In genomic region chr5:131801924-131802323, GRCm38 (mm10) we compare ENCODE assay signal across 17 mouse cellular contexts.
DNase-seq lines count a peak whose midpoint lies in the region; ATAC-seq lines count a peak whose summit lies in the region.
"Had no signal": no experiment of that assay in that cellular context is flagged by ENCODE, and none has a peak within 500 bp of the region (broad histone marks: within the 10 kb centered on the region; RNA-seq: fewer than 3 reads in every experiment).

No protein-coding gene starts in this region.

- peaks cover 39% of the 10 kb centered on the region for H3K4me1 ChIP-seq in forebrain, embryonic 12.5 days
- peaks cover 29% of the 10 kb centered on the region for H3K4me1 ChIP-seq in forebrain, embryonic 10.5 days
- H3K4me1 ChIP-seq in midbrain, embryonic 12.5 days: peaks cover 36% of the 10 kb centered on the region

- no peak overlapping the region for H3K4me2 ChIP-seq in forebrain, embryonic 12.5 days
- no peak overlapping the region for H3K4me2 ChIP-seq in midbrain, embryonic 12.5 days (replicated peaks)

- WGBS in forebrain, embryonic 12.5 days: 57% methylated on average over 6 of the region's 6 CpGs
- WGBS in forebrain, embryonic 10.5 days: 75% methylated on average over 6 of the region's 6 CpGs
- 41% methylated on average over 6 of the region's 6 CpGs for WGBS in midbrain, embryonic 12.5 days

- DNase-seq in forebrain, embryonic 10.5 days (ENCODE audit: extremely low spot score, low spot score): no peak
- DNase-seq in retina, postnatal 1 day: peak; percentile 55
- no peak for DNase-seq in retina, embryonic 14.5 days (ENCODE audit: low spot score)
- DNase-seq in heart, adult 8-10 months (ENCODE audit: low spot score): no peak
- no peak for DNase-seq in cerebellum, adult 18-20 months
- DNase-seq in right cerebral cortex, adult 18-20 months: no peak
- DNase-seq: adrenal gland, postnatal 25 days; cerebellum, postnatal 25 days; layer of hippocampus, adult 9-11 months; lung, postnatal 10 days; spleen, adult 18-20 months; thymus, postnatal 25 days had no signal

- H3K27ac ChIP-seq in forebrain, embryonic 12.5 days: peak overlapping the region; percentile 69
- H3K27ac ChIP-seq in forebrain, embryonic 10.5 days: no peak overlapping the region
- H3K27ac ChIP-seq in midbrain, embryonic 12.5 days (replicated peaks): peak overlapping the region; percentile 46
- H3K27ac ChIP-seq: kidney, postnatal 0 days; liver, embryonic 14.5 days had no signal

- no peak overlapping the region for H3K9ac ChIP-seq in forebrain, embryonic 12.5 days
- H3K9ac ChIP-seq in midbrain, embryonic 12.5 days (replicated peaks): no peak overlapping the region
- H3K9ac ChIP-seq: liver, embryonic 14.5 days had no signal

- H3K36me3 ChIP-seq in forebrain, embryonic 12.5 days (replicated peaks): no peaks in the 10 kb centered on the region
- no peaks in the 10 kb centered on the region for H3K36me3 ChIP-seq in forebrain, embryonic 10.5 days (replicated peaks)
- H3K36me3 ChIP-seq in midbrain, embryonic 12.5 days: no peaks in the 10 kb centered on the region

- no peak for ATAC-seq in forebrain, embryonic 12.5 days (ENCODE audit: low FRiP score)
- 0 out of 2 replicates have a peak, but pooled peaks have one; percentile 21 for ATAC-seq in midbrain, embryonic 12.5 days (ENCODE audit: low FRiP score, low read depth)

- H3K9me3 ChIP-seq in forebrain, embryonic 12.5 days: no peaks in the 10 kb centered on the region
- H3K9me3 ChIP-seq in forebrain, embryonic 10.5 days: no peaks in the 10 kb centered on the region
- H3K9me3 ChIP-seq in midbrain, embryonic 12.5 days: no peaks in the 10 kb centered on the region

- H3K4me3 ChIP-seq in forebrain, embryonic 12.5 days (replicated peaks): no peak overlapping the region
- no peak overlapping the region for H3K4me3 ChIP-seq in forebrain, embryonic 10.5 days
- H3K4me3 ChIP-seq in midbrain, embryonic 12.5 days: no peak overlapping the region

- H3K27me3 ChIP-seq in forebrain, embryonic 12.5 days: no peaks in the 10 kb centered on the region; the same call in 1 of the 2 replicates
- H3K27me3 ChIP-seq in forebrain, embryonic 10.5 days (ENCODE audit: poor library complexity, severe bottlenecking): peaks cover 19% of the 10 kb centered on the region
- H3K27me3 ChIP-seq in midbrain, embryonic 12.5 days: peaks cover 12% of the 10 kb centered on the region
- H3K27me3 ChIP-seq: CH12.LX had no signal
